Mouse (Mus musculus): ENCODE data around the gene Proser1. TPM values are rescaled to one million over a fixed set of nuclear protein-coding genes. Genes with fewer than 3 reads are reported as not detected.

Proser1 gene
- polyA plus RNA-seq, 1 experiment: 78.9 TPM

- 87% methylated on average over 4 of the region's 4 CpGs for WGBS
- H3K4me1 ChIP-seq (replicated peaks; ENCODE audit: control insufficient read depth, insufficient read depth, low read length): no peaks in the 10 kb centered on the region
- no peaks in the 10 kb centered on the region for H3K36me3 ChIP-seq (ENCODE audit: control insufficient read depth, insufficient read depth, low read length)
- H3K27ac ChIP-seq (ENCODE audit: control insufficient read depth, insufficient read depth, low read length): no peak overlapping the region
- DNase-seq: no peak
- no peaks in the 10 kb centered on the region for H3K27me3 ChIP-seq (ENCODE audit: control insufficient read depth, insufficient read depth, low read length)
- H3K4me3 ChIP-seq (ENCODE audit: control insufficient read depth, insufficient read depth, low read length): no peak overlapping the region
- TF ChIP-seq POLR2A (IDR thresholded peaks at IDR 0.05; ENCODE audit: control insufficient read depth, extremely low read depth, insufficient read depth, low read length, poor library complexity): no peak
- no peak for TF ChIP-seq CTCF (IDR thresholded peaks at IDR 0.05; ENCODE audit: borderline replicate concordance, control insufficient read depth, extremely low read depth, insufficient read depth, low read length, poor library complexity)
Observed at GRCm38 (mm10) chr3:53514221-53515065, 51.0 kb downstream of the Proser1 start.

GRCm38 (mm10) chr3:53522794-53523193 lies 59.3 kb downstream of the Proser1 start:
- TF ChIP-seq CTCF (IDR thresholded peaks at IDR 0.05; ENCODE audit: borderline replicate concordance, control insufficient read depth, extremely low read depth, insufficient read depth, low read length, poor library complexity) (no peak), POLR2A (IDR thresholded peaks at IDR 0.05; ENCODE audit: control insufficient read depth, extremely low read depth, insufficient read depth, low read length, poor library complexity) (no peak)
- no peak for DNase-seq
- Histone ChIP-seq H3K36me3 (ENCODE audit: control insufficient read depth, insufficient read depth, low read length) (no peaks in the 10 kb centered on the region), H3K4me1 (replicated peaks; ENCODE audit: control insufficient read depth, insufficient read depth, low read length) (no peaks in the 10 kb centered on the region), H3K4me3 (ENCODE audit: control insufficient read depth, insufficient read depth, low read length) (no peak overlapping the region), H3K27ac (ENCODE audit: control insufficient read depth, insufficient read depth, low read length) (no peak overlapping the region), H3K27me3 (ENCODE audit: control insufficient read depth, insufficient read depth, low read length) (no peaks in the 10 kb centered on the region)
- 39% methylated on average over 10 of the region's 10 CpGs for WGBS

- 10% methylated on average over 21 of the region's 21 CpGs for WGBS
- H3K27me3 ChIP-seq (ENCODE audit: control insufficient read depth, insufficient read depth, low read length): no peaks in the 10 kb centered on the region
- no peak for TF ChIP-seq POLR2A (IDR thresholded peaks at IDR 0.05; ENCODE audit: control insufficient read depth, extremely low read depth, insufficient read depth, low read length, poor library complexity)
- TF ChIP-seq CTCF (IDR thresholded peaks at IDR 0.05; ENCODE audit: borderline replicate concordance, control insufficient read depth, extremely low read depth, insufficient read depth, low read length, poor library complexity): peak; percentile 59; the same call in 1 of the 2 replicates
- peak; percentile 69 for DNase-seq
- H3K36me3 ChIP-seq (ENCODE audit: control insufficient read depth, insufficient read depth, low read length): no peaks in the 10 kb centered on the region
- H3K4me3 ChIP-seq (ENCODE audit: control insufficient read depth, insufficient read depth, low read length): no peak overlapping the region
- H3K4me1 ChIP-seq (replicated peaks; ENCODE audit: control insufficient read depth, insufficient read depth, low read length): no peaks in the 10 kb centered on the region
- no peak overlapping the region for H3K27ac ChIP-seq (ENCODE audit: control insufficient read depth, insufficient read depth, low read length)
Observed at GRCm38 (mm10) chr3:53525737-53526136, 62.3 kb downstream of the Proser1 start.

GRCm38 (mm10) chr3:53530305-53530704 lies 66.8 kb downstream of the Proser1 start:
- no peak for DNase-seq
- Histone ChIP-seq H3K27me3 (ENCODE audit: control insufficient read depth, insufficient read depth, low read length) (no peaks in the 10 kb centered on the region), H3K36me3 (ENCODE audit: control insufficient read depth, insufficient read depth, low read length) (no peaks in the 10 kb centered on the region), H3K4me3 (ENCODE audit: control insufficient read depth, insufficient read depth, low read length) (no peak overlapping the region), H3K27ac (ENCODE audit: control insufficient read depth, insufficient read depth, low read length) (no peak overlapping the region), H3K4me1 (replicated peaks; ENCODE audit: control insufficient read depth, insufficient read depth, low read length) (no peaks in the 10 kb centered on the region)
- WGBS: 83% methylated on average over 6 of the region's 6 CpGs
- TF ChIP-seq CTCF (IDR thresholded peaks at IDR 0.05; ENCODE audit: borderline replicate concordance, control insufficient read depth, extremely low read depth, insufficient read depth, low read length, poor library complexity) (no peak), POLR2A (IDR thresholded peaks at IDR 0.05; ENCODE audit: control insufficient read depth, extremely low read depth, insufficient read depth, low read length, poor library complexity) (no peak)

Other genes starting within 250 kb of the Proser1 start
- gene Nhlrc3, start 334 bp upstream of the Proser1 start, polyA plus RNA-seq (2012; rRNA removed): 9.5 and 9.9 TPM in 2 replicates
- 0.16 and 0.27 TPM in 2 replicates for gene Stoml3, start 25.0 kb downstream of the Proser1 start, polyA plus RNA-seq (2012; rRNA removed)
- gene Frem2, start 193.7 kb downstream of the Proser1 start, polyA plus RNA-seq (2012; rRNA removed): 0.81 and 0.99 TPM in 2 replicates